Mouse (Mus musculus) kidney, adult 2 months (tissue): ENCODE measurements around the gene Cyp3a13. TPM values are rescaled to one million over a fixed set of nuclear protein-coding genes. Genes with fewer than 3 reads are reported as not detected.
"Not testable (repeated sequence)": the region's sequence is repeated elsewhere in the genome, so short reads cannot be mapped to it uniquely, and the experiment has no call there.

Source experiments
- DNase-seq: peaks from one replicate; pipeline ENCODE4 v3.0.0; 2021
- H3K27ac ChIP-seq: fragments of 200-500 bp; 2 replicates; pipeline ENCODE4 v1.5.1; 2012; ENCODE audit warnings: low read depth, low read length, control low read depth, inconsistent platforms; ENCODE audit not compliant: insufficient read depth
- H3K27me3 ChIP-seq: fragments of 200-500 bp; replicated peaks from 2 replicates; pipeline ENCODE4 v1.6.1; 2012; ENCODE audit warnings: mild to moderate bottlenecking, moderate library complexity, low read length, inconsistent platforms; ENCODE audit not compliant: control insufficient read depth, insufficient read depth
- H3K36me3 ChIP-seq: fragments of 200-500 bp; 2 replicates; pipeline ENCODE4 v1.6.1; 2012; ENCODE audit warnings: mild to moderate bottlenecking, moderate library complexity, low read length, inconsistent platforms; ENCODE audit not compliant: control insufficient read depth, insufficient read depth
- H3K4me1 ChIP-seq: fragments of 200-500 bp; 2 replicates; pipeline ENCODE4 v1.6.1; 2011; ENCODE audit warnings: low read length; ENCODE audit not compliant: control insufficient read depth, insufficient read depth
- H3K4me3 ChIP-seq: fragments of 200-500 bp; 2 replicates; pipeline ENCODE4 v1.5.1; 2011; ENCODE audit warnings: mild to moderate bottlenecking, low read depth, low read length, control low read depth; ENCODE audit not compliant: insufficient read depth
- CTCF ChIP-seq: fragments of 200-500 bp; conservative IDR thresholded peaks from 2 replicates; pipeline ENCODE4 v1.5.1; 2011; ENCODE audit warnings: low read depth, mild to moderate bottlenecking, control low read depth, low read length, moderate library complexity, mixed read lengths; ENCODE audit not compliant: insufficient read depth, insufficient read length
- POLR2A ChIP-seq: fragments of 200-500 bp; IDR thresholded peaks from one replicate; pipeline ENCODE4 v1.6.1; 2011; ENCODE audit warnings: low read depth, low read length, control low read depth
- WGBS: fragments of 180-500 bp; shearing (Covaris S2); methylation state at CpG from one replicate; pipeline ENCODE4 v1.1.7; 2018; 5-methylcytosine and 5-hydroxymethylcytosine counted together
- polyA plus RNA-seq: library from polyadenylated mRNA; depleted of rRNA; stranded (reverse); fragments of >200 nt; gene quantifications from 2 replicates; pipeline ENCODE4 v1.2.3, GENCODE M21; 2012

The Cyp3a13 gene
- polyA plus RNA-seq, 1 experiment = 0.31 TPM

GRCm38 (mm10) chr5:137937238-137937637 lies 15.8 kb upstream of the Cyp3a13 start:
- TF ChIP-seq POLR2A (no peak), CTCF (peak; percentile 35)
- H3K36me3 ChIP-seq = no peaks in the 10 kb centered on the region
- H3K27ac ChIP-seq = no peak overlapping the region
- H3K27me3 ChIP-seq = no peaks in the 10 kb centered on the region
- 64% methylated on average over 4 of the region's 4 CpGs for WGBS
- H3K4me3 ChIP-seq = no peak overlapping the region
- H3K4me1 ChIP-seq = no peaks in the 10 kb centered on the region
- DNase-seq = no peak

GRCm38 (mm10) chr5:137936486-137936885 lies 15.1 kb upstream of the Cyp3a13 start:
- H3K36me3 ChIP-seq = no peaks in the 10 kb centered on the region
- 92% methylated on average over 2 of the region's 2 CpGs for WGBS
- no peaks in the 10 kb centered on the region for H3K27me3 ChIP-seq
- TF ChIP-seq POLR2A = no peak
- no peak for TF ChIP-seq CTCF
- H3K27ac ChIP-seq = no peak overlapping the region
- no peak for DNase-seq
- no peaks in the 10 kb centered on the region for H3K4me1 ChIP-seq
- H3K4me3 ChIP-seq = no peak overlapping the region

DNA sequence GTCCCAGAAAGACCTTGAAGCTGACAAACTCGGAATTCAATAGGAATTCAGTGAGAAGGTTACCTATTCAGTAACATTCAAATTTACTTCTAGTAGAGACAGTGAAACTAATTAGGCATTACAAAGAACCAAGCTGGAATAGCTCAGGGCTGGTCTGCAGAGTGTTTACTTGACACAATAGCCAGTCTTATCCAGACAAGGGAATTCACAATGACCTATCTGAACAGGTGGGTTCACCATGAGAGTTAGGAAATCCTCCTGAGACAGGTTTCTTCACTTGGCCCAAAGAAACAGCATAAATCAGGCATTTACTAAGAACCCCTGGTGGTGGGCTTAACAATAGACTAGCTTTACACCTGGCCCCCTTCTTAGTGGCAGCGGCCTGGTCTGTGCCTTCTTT lies 12.5 kb upstream of the Cyp3a13 start:
- H3K4me1 ChIP-seq, H3K36me3 ChIP-seq, H3K4me3 ChIP-seq, H3K27ac ChIP-seq, H3K27me3 ChIP-seq, DNase-seq: not testable (repeated sequence)
- WGBS = 67% methylated on average over 2 of the region's 2 CpGs

- H3K36me3 ChIP-seq = no peaks in the 10 kb centered on the region
- WGBS = 78% methylated on average over 11 of the region's 11 CpGs
- TF ChIP-seq CTCF (no peak), POLR2A (no peak)
- no peak overlapping the region for H3K4me3 ChIP-seq
- H3K27me3 ChIP-seq = no peaks in the 10 kb centered on the region
- DNase-seq = no peak
- no peaks in the 10 kb centered on the region for H3K4me1 ChIP-seq
- no peak overlapping the region for H3K27ac ChIP-seq
Observed at GRCm38 (mm10) chr5:137928439-137928838, 7.0 kb upstream of the Cyp3a13 start.

DNA sequence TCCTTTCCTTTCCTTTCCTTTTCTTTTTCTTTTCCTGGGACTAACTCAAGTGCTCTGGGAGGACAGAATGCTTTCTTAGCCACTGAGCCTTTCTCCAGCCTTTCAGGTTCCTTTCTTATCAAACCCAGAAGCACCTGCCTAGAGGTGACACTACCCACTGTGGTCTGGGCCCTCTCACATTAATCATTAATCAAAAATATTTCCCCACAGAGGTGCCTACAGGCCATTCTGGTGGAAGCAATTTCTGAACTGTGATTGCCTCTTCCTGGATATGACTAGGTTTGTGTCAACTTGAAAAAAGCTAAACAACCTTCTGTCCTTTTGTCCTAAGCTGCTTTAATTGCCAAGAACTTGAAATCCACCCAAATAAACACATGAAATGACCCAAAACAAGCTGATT lies 752 bp upstream of the Cyp3a13 start:
- H3K36me3 ChIP-seq = no peaks in the 10 kb centered on the region
- no peaks in the 10 kb centered on the region for H3K27me3 ChIP-seq
- H3K27ac ChIP-seq = no peak overlapping the region; the same call in 1 of the 2 replicates
- no peak overlapping the region for H3K4me3 ChIP-seq
- no peak for TF ChIP-seq CTCF
- no peak for TF ChIP-seq POLR2A
- no peaks in the 10 kb centered on the region for H3K4me1 ChIP-seq
- peak; percentile 60 for DNase-seq

DNA sequence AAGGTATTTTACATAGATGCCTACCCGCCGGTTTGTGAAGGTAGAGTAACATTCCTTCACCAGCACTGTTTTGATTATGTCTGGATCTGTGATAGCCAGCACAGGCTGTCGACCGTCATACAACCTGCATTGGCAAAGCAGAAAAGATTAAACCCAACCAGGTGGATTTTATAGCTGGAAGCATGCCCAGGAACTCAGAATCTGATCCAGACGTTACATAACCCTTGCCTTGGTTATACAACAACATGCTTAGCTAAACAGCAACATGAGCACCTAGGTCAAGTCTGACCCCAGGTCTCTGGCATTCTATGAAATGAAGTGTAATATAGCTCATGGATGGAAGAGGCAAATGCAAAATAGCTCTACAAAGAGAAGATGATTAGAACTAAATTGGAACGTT lies 5.9 kb downstream of the Cyp3a13 start:
- peaks cover 8% of the 10 kb centered on the region; the same call in 1 of the 2 replicates for H3K4me1 ChIP-seq
- H3K4me3 ChIP-seq = no peak overlapping the region
- TF ChIP-seq CTCF = no peak
- TF ChIP-seq POLR2A = no peak
- no peaks in the 10 kb centered on the region for H3K27me3 ChIP-seq
- peak overlapping the region; percentile 78 for H3K27ac ChIP-seq
- peak; percentile 92 for DNase-seq
- H3K36me3 ChIP-seq = no peaks in the 10 kb centered on the region
- WGBS = 30% methylated on average over 6 of the region's 6 CpGs

GRCm38 (mm10) chr5:137914508-137914907 lies 6.9 kb downstream of the Cyp3a13 start:
- no peaks in the 10 kb centered on the region for H3K36me3 ChIP-seq
- TF ChIP-seq POLR2A (no peak), CTCF (no peak)
- no peak overlapping the region for H3K4me3 ChIP-seq
- no peak overlapping the region for H3K27ac ChIP-seq
- H3K27me3 ChIP-seq = no peaks in the 10 kb centered on the region
- peaks cover 8% of the 10 kb centered on the region; the same call in 1 of the 2 replicates for H3K4me1 ChIP-seq
- no peak for DNase-seq

DNA sequence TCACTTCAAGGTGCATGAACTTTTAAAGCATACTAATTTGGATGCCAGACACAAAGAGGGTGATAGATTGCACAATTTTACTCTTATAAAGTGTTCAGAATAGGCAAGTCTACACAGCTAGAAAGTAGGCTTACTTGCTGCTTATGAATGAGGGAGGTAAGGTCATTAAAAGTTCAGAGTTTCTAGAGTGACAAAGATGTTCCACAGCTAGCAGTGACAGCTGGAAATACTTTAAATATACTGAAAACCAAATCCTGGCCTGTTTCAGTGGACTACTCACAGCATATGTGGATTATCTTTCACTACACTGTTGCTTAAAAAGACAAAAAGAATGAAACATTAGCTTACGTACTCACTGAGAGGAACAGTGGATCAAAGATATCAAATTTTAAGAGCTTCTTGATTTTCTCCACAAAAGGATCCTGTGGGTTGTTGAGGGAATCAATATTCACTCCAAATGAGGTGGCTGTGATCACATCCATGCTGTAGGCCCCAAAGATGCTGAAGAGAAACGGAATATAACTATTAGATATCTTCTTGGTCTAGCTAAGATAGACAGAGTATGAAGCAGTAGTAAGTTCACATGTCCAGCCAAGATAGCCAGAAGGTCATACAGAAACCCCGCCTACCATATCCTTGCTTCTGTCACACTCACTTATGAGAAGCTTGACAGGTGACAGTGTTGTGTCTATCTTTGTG lies 11.7 kb downstream of the Cyp3a13 start:
- 91% methylated on average over 3 of the region's 3 CpGs for WGBS
- no peaks in the 10 kb centered on the region for H3K4me1 ChIP-seq
- H3K4me3 ChIP-seq = no peak overlapping the region
- no peaks in the 10 kb centered on the region for H3K27me3 ChIP-seq
- H3K36me3 ChIP-seq = no peaks in the 10 kb centered on the region
- H3K27ac ChIP-seq = no peak overlapping the region
- TF ChIP-seq POLR2A (no peak), CTCF (no peak)
- no peak for DNase-seq
